Mouse (Mus musculus) right cerebral cortex, postnatal 10 days (tissue): ENCODE measurements around the gene Mdm2.
A peak's percentile ranks its signal among the peaks of the same experiment; 100 is the strongest.

Experiments
- DNase-seq, 2 experiments: peaks; one replicate each; pipeline ENCODE4 v3.0.0; 2021; ENCODE audit warnings: low spot score in 2 of 2

The Mdm2 gene

GRCm38 (mm10) chr10:117681999-117682857, 28.3 kb downstream of the Mdm2 start:
- peak in 1 of 2 experiments; percentile 56 for DNase-seq

- no peak for DNase-seq
Measured at GRCm38 (mm10) chr10:117681543-117681942, 29.0 kb downstream of the Mdm2 start.

DNA sequence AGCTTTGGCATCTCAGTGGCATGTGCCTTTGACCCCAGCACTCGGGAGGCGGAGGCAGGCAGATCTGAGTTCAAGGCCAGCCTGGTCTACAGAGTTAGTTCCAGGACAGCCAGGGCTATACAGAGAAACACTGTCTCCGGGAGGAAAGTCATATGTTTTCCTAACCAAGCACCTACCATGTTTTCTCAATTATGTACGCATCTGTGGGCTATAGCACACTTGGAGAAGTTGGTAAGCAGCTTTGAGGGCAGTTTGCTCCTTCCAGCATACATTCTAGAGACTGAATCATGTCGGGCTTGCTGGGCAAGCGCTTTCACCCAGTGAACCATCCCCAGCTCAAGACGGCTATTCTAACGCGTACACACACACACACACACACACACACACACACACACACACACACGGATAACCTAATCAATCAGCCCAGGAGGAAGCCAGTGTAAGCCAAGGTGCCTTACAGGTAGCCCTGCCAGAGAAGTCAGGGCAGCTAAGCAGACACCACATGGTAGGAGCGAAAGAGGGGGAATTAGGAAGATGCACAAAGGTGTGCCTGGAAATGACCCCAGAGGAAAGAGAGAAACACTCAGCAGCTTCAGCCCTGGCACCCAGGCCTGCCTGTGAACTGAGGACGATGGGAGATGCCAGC, 29.6 kb downstream of the Mdm2 start:
- no peak for DNase-seq

DNA sequence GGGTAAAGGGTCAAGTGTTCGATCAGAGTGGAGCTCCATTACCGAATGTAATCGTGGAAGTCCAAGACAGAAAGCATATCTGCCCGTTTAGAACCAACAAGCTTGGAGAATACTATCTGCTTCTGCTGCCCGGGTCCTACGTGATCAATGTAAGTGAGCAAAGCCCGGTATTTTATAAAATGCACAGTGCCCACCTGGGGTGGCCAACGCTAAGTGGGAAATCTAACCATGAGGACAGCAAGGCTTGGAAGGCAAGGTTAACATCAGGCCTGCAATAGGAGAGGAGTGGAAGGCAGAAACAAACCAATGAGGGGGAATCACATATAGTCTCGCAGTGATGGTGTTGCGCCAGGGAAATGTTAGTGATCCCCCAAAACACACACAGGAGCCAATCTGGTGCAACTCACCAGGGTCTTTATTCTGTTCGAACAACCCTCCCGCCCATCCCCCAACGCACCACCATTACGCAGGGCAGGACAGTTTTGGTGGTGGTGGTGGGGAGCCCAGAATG, 30.5 kb downstream of the Mdm2 start:
- DNase-seq, result no peak

DNA sequence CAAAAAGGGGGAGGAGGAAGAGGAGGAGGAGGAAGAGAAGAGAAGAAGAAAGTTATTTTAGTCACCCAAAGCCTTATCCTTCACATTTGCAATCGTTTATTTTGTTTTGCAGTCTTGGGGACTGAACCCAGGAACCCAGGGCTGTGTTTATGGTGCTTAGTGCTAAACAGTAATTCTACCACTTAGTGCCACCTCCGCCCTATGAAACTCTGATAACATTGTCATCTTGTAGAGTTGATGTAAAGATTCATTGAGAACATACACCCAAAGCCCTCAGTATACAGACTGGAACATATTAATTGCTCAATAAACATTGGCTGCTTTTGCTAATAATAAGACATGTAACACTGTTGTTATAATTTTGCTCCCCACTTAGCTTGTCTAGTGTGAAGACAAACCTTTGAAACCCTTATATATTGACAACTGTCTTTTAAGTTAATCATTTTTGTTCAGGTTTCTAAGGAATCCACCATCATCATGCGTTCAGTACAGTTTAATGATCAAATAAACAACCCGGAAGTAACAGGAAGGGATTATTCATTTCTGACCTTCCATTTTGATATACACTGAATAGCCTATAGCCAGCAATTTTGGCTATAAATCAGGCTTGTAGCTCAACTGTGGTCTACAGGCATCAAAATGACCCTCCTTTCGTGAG, 31.4 kb downstream of the Mdm2 start:
- DNase-seq, result no peak

- DNase-seq, result no peak
Measured at GRCm38 (mm10) chr10:117678357-117678756, 32.2 kb downstream of the Mdm2 start.

DNA sequence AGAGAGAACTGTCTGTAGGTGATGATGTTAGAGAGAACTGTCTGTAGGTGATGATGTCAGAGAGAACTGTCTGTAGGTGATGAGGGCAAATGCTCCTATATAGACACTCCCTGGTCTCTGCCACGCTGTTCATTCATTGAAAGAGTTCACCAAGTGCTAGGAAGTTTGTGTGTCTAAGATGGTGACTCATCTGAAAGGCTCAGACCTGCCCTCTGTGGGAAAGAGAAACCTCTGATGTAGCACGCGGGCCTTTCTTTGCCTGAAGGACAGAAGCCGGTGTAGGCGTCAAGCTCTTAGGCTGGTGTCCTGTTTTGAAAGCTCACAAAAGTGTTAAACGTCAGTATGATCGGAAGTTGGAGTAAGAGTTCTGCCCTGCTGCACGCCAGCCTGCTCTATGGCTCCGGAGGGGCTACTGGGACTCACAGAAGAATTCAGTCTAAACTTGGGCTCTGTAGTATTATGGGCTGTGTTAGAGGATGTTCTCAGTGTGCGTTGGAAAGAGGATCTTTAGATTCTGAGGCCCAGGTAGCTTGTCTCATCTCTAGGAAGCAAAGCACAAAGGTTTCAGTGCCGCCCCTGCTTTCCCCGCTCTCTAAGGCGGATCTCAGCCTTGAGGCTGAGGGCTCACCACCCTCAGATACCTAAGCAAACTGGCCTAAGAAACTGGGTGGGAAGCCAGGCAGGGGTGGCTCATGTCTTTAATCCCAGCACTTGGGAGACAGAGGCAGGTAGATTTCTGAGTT, 32.9 kb downstream of the Mdm2 start:
- no peak for DNase-seq

- peak; percentile 43 to 50 for DNase-seq
Measured at GRCm38 (mm10) chr10:117676644-117677313, 33.8 kb downstream of the Mdm2 start.

DNA sequence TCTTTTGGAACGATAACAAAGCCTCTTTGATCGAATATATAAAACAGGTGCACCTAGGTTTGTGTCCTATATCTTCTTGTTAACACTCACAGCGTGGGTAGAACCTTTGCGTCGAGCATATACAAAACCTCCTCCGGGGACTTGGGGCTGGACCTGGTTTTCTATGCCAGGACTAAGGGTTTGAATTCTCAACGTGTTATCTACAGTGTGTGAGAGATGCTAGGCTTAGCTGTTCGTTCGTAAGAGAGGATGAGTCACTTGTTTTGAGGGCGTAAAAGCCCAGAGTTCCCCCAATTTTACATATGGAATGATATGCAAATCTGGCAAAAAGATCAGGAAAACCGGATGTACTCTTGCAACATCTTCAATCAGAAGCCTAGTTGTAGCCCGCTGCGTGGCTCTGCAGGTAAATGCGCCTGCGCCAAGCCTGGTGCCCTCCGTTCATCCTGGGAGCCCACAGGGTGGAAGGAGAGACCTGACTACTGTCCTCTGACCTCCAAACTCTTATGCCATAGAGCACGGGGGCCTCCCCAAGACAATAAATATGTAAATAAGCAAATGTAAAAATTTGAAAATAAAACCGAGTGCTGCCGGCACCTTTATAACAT, 34.4 kb downstream of the Mdm2 start:
- peak; percentile 65 to 68 for DNase-seq

DNA sequence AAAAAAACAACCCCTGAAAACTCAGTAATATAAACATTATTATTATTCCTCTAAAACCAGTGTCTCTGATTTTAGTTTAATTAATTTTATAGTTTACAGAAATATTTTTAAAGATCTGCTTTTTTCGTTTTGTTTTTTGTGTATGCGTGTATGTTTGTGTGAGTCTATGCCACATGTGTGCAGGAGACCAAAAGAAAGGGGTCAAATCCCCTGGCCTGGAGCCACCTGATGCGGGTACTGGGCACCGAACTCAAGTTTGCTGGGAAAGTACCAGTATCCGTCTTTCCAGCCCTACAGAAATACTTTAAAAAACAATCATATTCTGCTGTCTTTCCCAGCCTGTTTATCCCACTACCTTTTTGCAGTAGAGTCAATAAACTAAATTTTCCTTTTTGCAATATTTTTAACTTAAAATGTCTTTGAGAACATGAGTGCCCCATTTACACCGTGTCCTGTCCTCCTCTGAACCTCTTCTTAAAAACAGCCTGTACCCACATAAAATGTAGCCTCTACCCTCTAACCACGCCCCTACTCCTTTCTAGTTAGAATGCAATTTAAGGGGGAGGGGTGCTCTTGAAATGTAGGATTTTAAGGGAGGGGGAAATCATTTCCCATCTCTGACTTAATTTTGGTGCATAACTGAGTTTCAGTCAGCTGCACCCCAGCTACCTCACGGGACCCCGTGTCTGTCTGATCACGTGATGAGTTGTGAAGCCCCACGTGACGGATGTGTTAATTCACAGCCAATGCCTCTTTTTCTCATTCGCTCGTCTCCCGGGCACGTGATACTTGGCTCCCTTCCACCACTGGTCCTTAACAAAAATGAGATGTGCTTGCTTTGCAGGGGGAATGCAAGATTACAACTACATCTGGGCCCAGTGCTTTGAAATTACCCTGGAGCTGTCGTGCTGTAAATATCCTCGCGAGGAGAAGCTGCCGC, 35.2 kb downstream of the Mdm2 start:
- peak; percentile 94 to 97 for DNase-seq

DNA sequence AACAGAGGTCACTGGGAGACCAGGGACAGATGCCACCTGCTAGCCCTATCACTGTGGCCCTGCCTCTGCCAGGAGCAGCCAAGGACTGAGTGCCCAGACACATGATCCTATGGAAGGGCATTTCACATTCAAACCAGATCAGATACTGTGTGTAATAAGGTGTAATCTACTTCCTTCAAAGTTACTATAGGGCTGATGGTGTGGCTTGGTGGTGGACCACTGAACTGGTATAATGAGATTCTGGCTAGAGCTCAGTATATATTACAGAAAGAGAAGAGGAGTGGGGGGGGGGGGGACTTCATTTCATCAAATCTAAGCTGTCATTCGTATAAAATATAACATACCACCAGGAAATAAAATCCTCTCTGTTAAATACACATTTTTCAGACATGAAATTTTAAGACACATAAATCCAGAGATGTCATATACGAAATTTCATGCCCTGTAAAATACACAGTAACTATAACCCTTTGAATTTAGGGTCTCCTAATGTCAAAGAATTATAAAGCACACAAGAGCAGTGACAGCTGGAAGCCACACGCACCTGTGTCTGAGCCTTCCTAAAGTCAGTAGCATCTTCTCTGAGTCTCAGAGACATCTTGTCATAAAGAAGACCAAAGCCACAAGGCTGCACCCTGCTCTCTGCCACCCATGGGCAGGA, 36.1 kb downstream of the Mdm2 start:
- DNase-seq, result no peak

DNA sequence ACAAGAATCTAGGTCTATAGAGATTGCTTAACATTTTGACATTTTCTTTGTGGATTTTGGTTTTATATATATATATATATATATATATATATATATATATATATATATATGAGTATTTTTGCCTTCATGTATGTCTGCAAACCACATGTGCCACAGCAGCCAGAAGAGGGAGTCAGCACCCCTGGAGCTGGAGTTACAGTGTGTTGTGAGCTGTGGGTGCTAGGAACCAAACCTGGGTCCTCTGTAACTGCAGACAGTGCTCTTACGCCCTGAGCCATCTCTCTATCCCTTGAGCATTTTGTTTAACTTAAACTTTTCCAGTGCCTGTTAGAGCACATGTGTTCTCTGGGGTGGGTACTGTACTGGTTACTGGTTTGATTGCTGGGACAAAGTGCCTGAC, 36.6 kb downstream of the Mdm2 start:
- DNase-seq, result no peak

DNA sequence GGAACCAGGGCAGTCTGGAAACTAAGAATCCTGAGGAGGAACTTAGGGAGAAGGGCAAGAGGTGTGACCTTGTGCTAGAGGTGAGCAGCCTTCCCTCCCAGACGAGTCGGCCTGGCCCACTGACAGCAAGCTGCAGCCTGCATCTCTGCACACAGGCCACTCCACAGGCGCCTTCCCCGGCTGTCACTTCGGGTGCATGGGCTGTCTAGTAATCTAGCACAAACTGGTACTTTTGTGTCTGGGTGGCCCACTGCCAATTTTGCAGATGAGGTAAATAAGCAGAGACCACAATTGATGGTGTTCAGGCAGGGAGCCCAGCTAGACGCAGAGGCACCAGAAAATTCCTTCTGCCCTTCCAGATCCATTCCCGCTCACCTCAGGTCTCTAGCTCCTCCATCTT, 37.9 kb downstream of the Mdm2 start:
- peak; percentile 67 for DNase-seq

- DNase-seq, result no peak
Measured at GRCm38 (mm10) chr10:117671930-117672666, 38.5 kb downstream of the Mdm2 start.

- DNase-seq, result no peak
Measured at GRCm38 (mm10) chr10:117671266-117671665, 39.3 kb downstream of the Mdm2 start.

DNA sequence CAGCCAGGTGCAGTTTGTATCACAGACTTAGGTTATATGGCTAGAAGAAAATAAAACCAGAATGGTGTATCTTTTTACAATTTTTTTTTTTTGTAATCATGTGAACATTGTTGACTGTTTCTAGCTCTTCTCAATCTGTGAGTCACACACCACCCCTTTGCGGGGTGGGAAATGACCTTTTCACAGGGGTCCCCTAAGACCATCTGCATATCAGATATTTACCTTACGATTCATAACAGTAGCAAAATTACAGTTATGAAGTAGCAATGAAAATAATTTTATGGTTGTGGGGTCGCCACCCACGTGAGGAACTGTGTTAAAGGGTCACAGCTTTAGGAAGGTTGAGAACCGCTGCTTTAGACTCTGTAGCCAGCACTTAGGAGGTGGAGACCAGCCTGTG, 39.8 kb downstream of the Mdm2 start:
- DNase-seq, result no peak

- no peak for DNase-seq
Measured at GRCm38 (mm10) chr10:117670092-117670491, 40.5 kb downstream of the Mdm2 start.

DNA sequence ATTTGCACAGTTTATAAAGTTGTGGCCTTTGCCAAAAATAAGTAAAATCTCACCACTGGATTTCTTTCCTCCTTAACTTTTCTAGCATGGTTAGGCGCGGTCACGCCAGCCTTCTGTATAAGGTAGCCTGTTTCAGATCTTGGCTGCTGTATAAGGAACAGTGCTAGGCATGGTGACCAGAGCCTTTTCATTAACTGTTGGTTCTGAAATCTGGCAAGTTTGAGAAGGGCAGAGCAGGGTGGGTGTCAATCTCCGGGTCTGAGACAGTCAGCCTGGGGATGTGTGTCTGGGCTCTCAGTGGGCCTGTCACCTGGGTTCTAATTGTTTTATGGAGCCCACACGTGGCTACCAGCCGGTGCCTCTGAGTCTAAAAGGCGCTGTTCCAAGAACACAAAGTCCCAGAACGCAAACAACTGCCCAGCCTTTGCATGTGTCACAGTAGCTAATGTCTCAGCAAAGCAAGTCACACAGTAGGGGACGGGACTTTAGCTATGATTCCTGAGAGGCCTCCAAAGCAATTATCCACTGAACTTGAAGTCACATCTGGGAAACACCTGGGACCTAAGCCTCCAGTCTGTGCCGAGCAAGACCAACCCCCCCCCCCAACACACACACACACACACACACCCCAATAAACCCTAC, 41.0 kb downstream of the Mdm2 start:
- no peak for DNase-seq
